Mouse (Mus musculus): ENCODE data around the gene Hist1h2ak. TPM values are rescaled to one million over a fixed set of nuclear protein-coding genes. Genes with fewer than 3 reads are reported as not detected.
"Not testable (repeated sequence)": the region's sequence is repeated elsewhere in the genome, so short reads cannot be mapped to it uniquely, and the experiment has no call there.

Gene Hist1h2ak
- total RNA-seq (2021), result 10 to 100 TPM; 27.8 to 28.5 TPM
- long read RNA-seq, result 0 reads

DNA sequence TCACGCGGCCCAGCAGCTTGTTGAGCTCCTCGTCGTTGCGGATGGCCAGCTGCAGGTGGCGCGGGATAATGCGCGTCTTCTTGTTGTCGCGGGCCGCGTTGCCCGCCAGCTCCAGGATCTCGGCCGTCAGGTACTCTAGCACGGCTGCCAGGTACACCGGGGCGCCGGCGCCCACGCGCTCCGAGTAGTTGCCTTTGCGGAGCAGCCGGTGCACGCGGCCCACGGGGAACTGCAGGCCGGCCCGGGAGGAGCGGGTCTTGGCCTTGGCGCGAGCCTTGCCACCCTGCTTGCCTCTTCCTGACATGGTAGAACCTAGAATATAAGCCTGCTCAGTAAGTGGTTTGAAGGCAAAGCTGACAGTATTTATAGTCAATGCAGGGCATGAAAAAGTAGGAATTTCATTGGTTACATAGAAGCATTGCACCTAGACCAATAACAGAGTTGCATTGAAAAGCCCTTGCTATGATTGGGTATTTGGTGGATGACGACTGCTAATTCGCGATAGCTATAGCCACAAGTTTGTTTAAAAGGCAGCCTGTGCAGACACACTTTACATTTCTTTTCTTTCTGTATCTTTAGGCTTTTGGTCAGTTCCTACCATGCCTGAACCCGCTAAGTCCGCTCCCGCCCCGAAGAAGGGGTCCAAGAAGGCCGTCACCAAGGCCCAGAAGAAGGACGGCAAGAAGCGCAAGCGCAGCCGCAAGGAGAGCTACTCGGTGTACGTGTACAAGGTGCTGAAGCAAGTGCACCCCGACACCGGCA is at the start of gene Hist1h2ak, which contains the start of gene Hist1h2bn:
Gene Hist1h2ak (minus strand): TSS at position 304 of the 762 bp plus-strand sequence.
Gene Hist1h2bn (plus strand): TSS at position 600 of the 762 bp plus-strand sequence.
- peak; percentile 38 to 53 for DNase-seq (ENCODE audit: low spot score in 2 of 2)

- not testable (repeated sequence) for DNase-seq (ENCODE audit: low spot score in 2 of 2)
Measured at GRCm38 (mm10) chr13:21803058-21803457, 49.4 kb upstream of the Hist1h2ak start.

GRCm38 (mm10) chr13:21797163-21797562 is 43.5 kb upstream of the Hist1h2ak start:
- DNase-seq (ENCODE audit: low spot score in 2 of 2), result not testable (repeated sequence)

- DNase-seq (ENCODE audit: low spot score in 2 of 2), result peak in 1 of 2 experiments; percentile 2
Measured at GRCm38 (mm10) chr13:21795584-21795983, 42.0 kb upstream of the Hist1h2ak start.

GRCm38 (mm10) chr13:21790601-21791283 is 37.1 kb upstream of the Hist1h2ak start:
- DNase-seq (ENCODE audit: low spot score in 2 of 2), result no peak

- no peak for DNase-seq (ENCODE audit: low spot score in 2 of 2)
Measured at GRCm38 (mm10) chr13:21789925-21790324, 36.3 kb upstream of the Hist1h2ak start.

GRCm38 (mm10) chr13:21787760-21788593 is 34.4 kb upstream of the Hist1h2ak start:
- no peak for DNase-seq (ENCODE audit: low spot score in 2 of 2)

GRCm38 (mm10) chr13:21786899-21787629 is 33.4 kb upstream of the Hist1h2ak start, which contains the start of the genes Hist1h2an and Hist1h2bp:
TSS of gene Hist1h2an (minus strand) at chr13:21787218.
TSS of gene Hist1h2bp (plus strand) at chr13:21787461.
- DNase-seq (ENCODE audit: low spot score in 2 of 2), result peak; percentile 82 to 85

DNA sequence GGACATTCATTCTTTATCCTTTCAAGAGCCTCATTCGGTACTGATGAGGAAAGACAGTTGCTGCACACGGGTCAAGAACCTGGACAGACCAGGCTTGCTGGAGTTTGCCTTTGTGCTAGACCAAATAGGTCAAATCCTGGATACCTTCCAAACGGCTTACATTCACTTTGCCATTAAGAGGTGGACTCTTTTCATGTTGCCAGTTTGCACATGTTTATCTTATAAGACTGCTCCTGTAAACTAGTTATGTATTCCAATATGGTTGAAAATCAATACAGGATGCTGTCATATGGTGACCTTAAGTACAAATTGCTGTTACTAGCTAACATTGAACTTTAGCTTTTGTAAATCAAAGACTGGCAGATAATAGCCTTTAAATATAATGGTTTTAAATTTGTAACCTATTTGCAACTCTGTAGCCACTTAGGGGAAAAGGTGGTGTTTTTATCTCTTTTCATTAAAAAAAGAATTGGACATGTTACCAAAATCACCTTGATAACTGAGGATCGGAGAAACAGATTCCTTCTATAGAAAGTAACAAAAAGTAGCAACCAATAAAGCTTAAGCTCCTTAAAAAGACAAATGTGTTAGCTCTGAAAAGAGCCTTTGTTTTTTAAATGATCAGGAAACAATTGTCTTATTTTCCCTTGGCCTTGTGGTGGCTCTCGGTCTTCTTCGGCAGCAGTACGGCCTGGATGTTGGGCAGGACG is 32.7 kb upstream of the Hist1h2ak start:
- no peak for DNase-seq (ENCODE audit: low spot score in 2 of 2)

DNA sequence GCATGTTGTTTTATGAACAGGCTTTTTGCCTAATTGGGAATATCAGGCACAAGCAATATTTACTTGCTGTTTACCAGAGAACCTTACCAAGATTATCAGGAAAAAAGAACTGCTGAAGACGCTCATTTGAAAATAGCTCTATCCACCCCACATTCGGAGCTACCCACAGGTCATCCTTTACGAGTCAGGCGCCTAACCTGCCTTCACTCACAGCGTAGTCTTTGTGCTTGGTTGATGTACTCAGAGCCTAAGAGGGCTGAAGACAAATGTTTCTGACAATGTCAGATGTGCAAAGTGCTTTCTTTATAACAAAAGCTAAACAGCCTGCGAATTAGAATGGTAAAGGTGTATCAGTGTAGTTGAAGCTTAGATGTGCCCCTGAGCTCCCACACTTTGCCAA is 30.7 kb upstream of the Hist1h2ak start:
- DNase-seq (ENCODE audit: low spot score in 2 of 2), result no peak

DNA sequence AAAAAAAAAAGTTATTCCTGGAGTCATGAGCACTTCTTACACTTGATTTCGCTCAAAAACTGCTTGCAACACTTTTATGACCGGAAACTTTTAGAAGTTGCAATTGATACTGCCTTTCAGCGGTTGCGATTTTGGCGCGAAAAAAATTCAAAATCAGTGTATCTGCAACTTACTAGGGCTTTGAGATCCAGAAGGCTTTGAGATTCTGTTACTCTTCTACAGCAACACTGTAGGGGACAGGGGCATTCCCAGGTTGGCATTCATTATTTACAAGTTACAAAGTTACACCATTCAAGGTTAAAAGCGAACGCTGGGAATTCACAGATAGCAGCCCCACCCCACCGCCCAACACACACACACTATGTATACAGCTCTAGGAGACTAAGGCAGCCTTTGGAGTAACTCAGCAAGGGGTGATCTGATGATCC is 30.1 kb upstream of the Hist1h2ak start:
- no peak for DNase-seq (ENCODE audit: low spot score in 2 of 2)

DNA sequence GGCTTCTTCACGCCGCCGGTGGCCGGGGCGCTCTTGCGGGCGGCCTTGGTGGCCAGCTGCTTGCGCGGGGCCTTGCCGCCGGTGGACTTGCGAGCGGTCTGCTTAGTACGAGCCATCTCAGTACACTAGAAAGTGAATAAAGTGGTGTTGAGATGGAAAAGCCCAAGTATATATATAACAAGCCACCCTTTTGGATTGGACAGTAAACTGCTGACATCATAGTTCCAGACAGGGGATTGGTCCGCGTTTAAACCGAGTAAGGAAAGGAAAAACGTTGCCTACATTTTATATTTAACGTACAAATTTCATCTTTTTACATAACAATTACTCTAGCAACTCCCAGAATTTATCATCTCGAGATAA is 29.6 kb upstream of the Hist1h2ak start, which contains the start of gene Hist1h3i:
Gene Hist1h3i (minus strand): TSS at position 116 of the 363 bp plus-strand sequence.
- peak; percentile 37 to 42 for DNase-seq (ENCODE audit: low spot score in 2 of 2)

- peak; percentile 18 to 31 for DNase-seq (ENCODE audit: low spot score in 2 of 2)
Measured at GRCm38 (mm10) chr13:21782361-21783254, 29.0 kb upstream of the Hist1h2ak start.

DNA sequence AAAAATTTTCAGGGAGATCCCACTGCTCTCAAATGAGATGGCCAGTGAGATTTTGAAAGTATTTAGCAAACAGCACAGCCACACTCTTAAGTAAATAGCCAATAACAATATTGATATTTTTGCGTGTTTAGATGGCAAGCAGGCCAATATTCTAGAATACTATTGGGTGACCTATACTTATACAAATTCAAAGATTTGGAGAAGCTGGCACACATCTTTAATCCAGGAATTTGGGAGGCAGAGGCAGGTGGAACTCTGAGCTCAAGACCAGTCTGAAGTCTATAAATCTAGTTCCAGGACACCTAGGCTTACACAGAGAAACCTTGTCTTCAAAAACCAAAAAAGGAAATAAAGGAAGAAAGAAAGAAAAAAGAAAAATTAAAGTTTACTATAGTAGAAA is 28.0 kb upstream of the Hist1h2ak start:
- no peak for DNase-seq (ENCODE audit: low spot score in 2 of 2)

- DNase-seq (ENCODE audit: low spot score in 2 of 2), result no peak
Measured at GRCm38 (mm10) chr13:21781021-21781555, 27.5 kb upstream of the Hist1h2ak start.

GRCm38 (mm10) chr13:21779767-21780731 is 26.4 kb upstream of the Hist1h2ak start, which contains the start of gene Hist1h1b:
TSS of gene Hist1h1b (minus strand) at chr13:21780625.
- DNase-seq (ENCODE audit: low spot score in 2 of 2), result peak; percentile 19 to 39
